Mouse (Mus musculus) embryonic facial prominence, embryonic 12.5 days (tissue): ENCODE measurements around the gene Ston2. TPM values are rescaled to one million over a fixed set of nuclear protein-coding genes. Genes with fewer than 3 reads are reported as not detected.
A peak's percentile ranks its signal among the peaks of the same experiment; 100 is the strongest.
"Not testable (repeated sequence)": the region's sequence is repeated elsewhere in the genome, so short reads cannot be mapped to it uniquely, and the experiment has no call there.

ENCODE experiments used
- ATAC-seq: fragments of 200-750 bp; cut with Nextera tagmentation; 2 replicates; pipeline ENCODE4 v1.8.0; 2017; ENCODE audit not compliant: insufficient number of reproducible peaks, insufficient read depth, low FRiP score, low TSS enrichment
- H3K27ac ChIP-seq: fragments of 300-500 bp; sonication (generic); 2 replicates; pipeline ENCODE4 v1.5.1; 2016; ENCODE audit warnings: mild to moderate bottlenecking
- H3K27me3 ChIP-seq: fragments of 300-500 bp; sonication (generic); 2 replicates; pipeline ENCODE4 v1.6.1; 2016; ENCODE audit warnings: mild to moderate bottlenecking, moderate library complexity
- H3K36me3 ChIP-seq: fragments of 300-500 bp; sonication (generic); 2 replicates; pipeline ENCODE4 v1.6.1; 2016; ENCODE audit warnings: mild to moderate bottlenecking
- H3K4me1 ChIP-seq: fragments of 300-500 bp; sonication (generic); 2 replicates; pipeline ENCODE4 v1.6.1; 2016
- H3K4me2 ChIP-seq: fragments of 300-500 bp; sonication (generic); replicated peaks from 2 replicates; pipeline ENCODE4 v1.6.1; 2016; ENCODE audit warnings: mild to moderate bottlenecking, moderate library complexity
- H3K4me3 ChIP-seq: fragments of 300-500 bp; sonication (generic); 2 replicates; pipeline ENCODE4 v1.5.1; 2016; ENCODE audit warnings: mild to moderate bottlenecking
- H3K9ac ChIP-seq: fragments of 300-500 bp; sonication (generic); 2 replicates; pipeline ENCODE4 v1.6.1; 2016; ENCODE audit warnings: mild to moderate bottlenecking, moderate library complexity
- H3K9me3 ChIP-seq: fragments of 300-500 bp; sonication (generic); 2 replicates; pipeline ENCODE4 v1.6.1; 2016; ENCODE audit warnings: mild to moderate bottlenecking, moderate library complexity
- WGBS: fragments of 180-500 bp; shearing (Covaris S2); methylation state at CpG from one replicate; pipeline ENCODE4 v1.1.7; 2016; 5-methylcytosine and 5-hydroxymethylcytosine counted together
- polyA plus RNA-seq: library from polyadenylated mRNA; unstranded; fragments of >200 nt; fragmentation: Nextera tagmentation; extraction: Ambion mirVana; gene quantifications from 2 replicates; pipeline ENCODE4 v1.2.1, GENCODE M21; 2016

The Ston2 gene
- polyA plus RNA-seq, 1 experiment from 2014 or later = 7.4 TPM

GRCm38 (mm10) chr12:91746839-91747238, 41.3 kb downstream of the Ston2 start:
- H3K27me3 ChIP-seq, H3K4me2 ChIP-seq, H3K9me3 ChIP-seq, ATAC-seq, H3K36me3 ChIP-seq, H3K27ac ChIP-seq, H3K4me3 ChIP-seq, H3K9ac ChIP-seq: not testable (repeated sequence)
- 89% methylated on average over 5 of the region's 5 CpGs for WGBS
- H3K4me1 ChIP-seq = peaks cover 13% of the 10 kb centered on the region; the same call in 1 of the 2 replicates

DNA sequence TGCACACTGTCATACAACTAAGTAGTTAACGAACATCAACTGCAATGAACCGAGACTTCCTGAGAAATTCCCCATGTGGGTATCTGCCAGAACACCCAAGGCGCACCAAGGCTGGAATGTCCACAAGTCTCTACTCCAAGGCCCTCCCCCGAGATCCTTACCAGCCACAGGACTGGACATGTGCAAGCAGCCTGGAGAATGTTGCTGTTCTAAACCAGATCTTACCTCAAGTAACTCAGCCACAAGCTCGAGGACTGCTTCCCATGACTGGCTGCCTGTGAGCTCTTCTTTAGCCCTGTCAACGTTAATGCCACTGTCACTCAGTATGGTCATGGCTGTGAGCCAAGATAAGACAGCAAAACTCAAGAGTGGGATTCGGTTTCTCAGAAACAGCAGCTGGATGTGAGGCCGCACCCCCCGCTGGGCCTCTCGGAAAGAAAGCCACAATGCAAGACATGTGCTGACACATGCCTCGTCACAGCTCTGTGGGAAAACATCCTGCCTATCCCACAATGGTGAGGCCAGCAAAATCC, 42.4 kb downstream of the Ston2 start:
- no peak overlapping the region for H3K4me3 ChIP-seq
- H3K27me3 ChIP-seq = no peaks in the 10 kb centered on the region
- no peak overlapping the region for H3K9ac ChIP-seq
- peak overlapping the region; percentile 42; the same call in 1 of the 2 replicates for H3K27ac ChIP-seq
- H3K4me1 ChIP-seq = peaks cover 13% of the 10 kb centered on the region; the same call in 1 of the 2 replicates
- H3K9me3 ChIP-seq = no peaks in the 10 kb centered on the region
- no peaks in the 10 kb centered on the region for H3K36me3 ChIP-seq
- ATAC-seq = peak; percentile 79
- no peak overlapping the region for H3K4me2 ChIP-seq
- WGBS = 41% methylated on average over 11 of the region's 11 CpGs

DNA sequence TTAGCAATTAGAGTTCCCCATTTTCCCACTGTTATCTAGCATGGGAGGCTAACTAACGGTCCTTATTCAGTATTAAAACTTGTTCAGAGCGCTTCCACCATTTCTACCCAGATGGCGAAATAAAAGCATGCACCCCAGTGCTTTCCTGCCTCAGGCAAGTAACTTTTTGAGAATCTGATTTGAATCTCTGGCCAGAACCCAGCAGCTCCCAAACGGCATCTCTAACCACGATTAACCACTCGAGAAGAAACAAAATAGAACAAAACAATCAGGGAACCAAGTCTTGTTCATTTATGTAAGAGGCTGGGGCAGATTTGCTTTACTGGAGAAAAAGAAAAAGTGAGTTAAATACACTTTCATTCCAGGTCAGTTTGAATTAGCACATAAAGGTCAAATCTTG, 44.1 kb downstream of the Ston2 start:
- Histone ChIP-seq H3K27me3 (no peaks in the 10 kb centered on the region), H3K4me2 (no peak overlapping the region), H3K4me1 (peaks cover 13% of the 10 kb centered on the region; the same call in 1 of the 2 replicates), H3K9ac (no peak overlapping the region), H3K9me3 (no peaks in the 10 kb centered on the region), H3K4me3 (no peak overlapping the region), H3K36me3 (no peaks in the 10 kb centered on the region), H3K27ac (no peak overlapping the region)
- no peak for ATAC-seq
- 60% methylated on average over 6 of the region's 6 CpGs for WGBS

DNA sequence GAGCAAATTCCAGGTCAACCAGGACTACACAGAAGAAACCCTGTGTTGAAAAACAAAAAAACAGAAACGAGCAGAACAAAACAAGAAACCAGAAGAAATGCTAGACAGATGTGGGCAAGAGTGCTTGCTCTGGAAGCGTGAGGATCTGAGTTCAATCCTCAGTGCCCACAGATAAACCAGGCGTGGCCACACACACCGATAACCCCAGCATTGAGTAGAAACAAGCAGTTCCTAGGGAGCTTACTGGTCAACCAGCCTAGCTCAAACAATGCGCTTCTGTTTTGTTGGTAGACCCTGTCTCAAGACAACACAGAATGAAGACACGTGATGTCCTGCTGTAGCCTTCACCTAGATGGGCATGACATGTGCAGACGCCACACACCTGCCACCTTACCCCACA, 45.3 kb downstream of the Ston2 start:
- Histone ChIP-seq H3K9me3 (no peaks in the 10 kb centered on the region), H3K27me3 (no peaks in the 10 kb centered on the region), H3K4me1 (peaks cover 13% of the 10 kb centered on the region; the same call in 1 of the 2 replicates), H3K4me3 (no peak overlapping the region), H3K4me2 (no peak overlapping the region), H3K9ac (no peak overlapping the region), H3K27ac (no peak overlapping the region), H3K36me3 (no peaks in the 10 kb centered on the region)
- 90% methylated on average over 7 of the region's 7 CpGs for WGBS
- no peak for ATAC-seq

GRCm38 (mm10) chr12:91738381-91738780, 49.8 kb downstream of the Ston2 start:
- WGBS = 83% methylated on average over 4 of the region's 4 CpGs
- no peak overlapping the region for H3K27ac ChIP-seq
- ATAC-seq = no peak
- no peak overlapping the region for H3K9ac ChIP-seq
- H3K4me1 ChIP-seq = no peaks in the 10 kb centered on the region
- no peaks in the 10 kb centered on the region for H3K9me3 ChIP-seq
- H3K36me3 ChIP-seq = no peaks in the 10 kb centered on the region
- no peak overlapping the region for H3K4me3 ChIP-seq
- H3K4me2 ChIP-seq = no peak overlapping the region
- H3K27me3 ChIP-seq = no peaks in the 10 kb centered on the region

GRCm38 (mm10) chr12:91736221-91736980, 51.8 kb downstream of the Ston2 start:
- H3K4me1 ChIP-seq = no peaks in the 10 kb centered on the region
- WGBS = 85% methylated on average over 15 of the region's 15 CpGs
- no peaks in the 10 kb centered on the region for H3K36me3 ChIP-seq
- no peak overlapping the region for H3K4me2 ChIP-seq
- no peak overlapping the region for H3K9ac ChIP-seq
- no peaks in the 10 kb centered on the region for H3K27me3 ChIP-seq
- no peaks in the 10 kb centered on the region for H3K9me3 ChIP-seq
- no peak overlapping the region for H3K4me3 ChIP-seq
- no peak overlapping the region for H3K27ac ChIP-seq
- ATAC-seq = no peak

- no peak for ATAC-seq
- no peaks in the 10 kb centered on the region for H3K27me3 ChIP-seq
- no peaks in the 10 kb centered on the region for H3K9me3 ChIP-seq
- H3K27ac ChIP-seq = no peak overlapping the region
- no peak overlapping the region for H3K4me3 ChIP-seq
- WGBS = 66% methylated on average over 15 of the region's 15 CpGs
- peaks cover 6% of the 10 kb centered on the region; the same call in 1 of the 2 replicates for H3K4me1 ChIP-seq
- H3K36me3 ChIP-seq = no peaks in the 10 kb centered on the region
- H3K9ac ChIP-seq = no peak overlapping the region
- no peak overlapping the region for H3K4me2 ChIP-seq
These were observed 53.8 kb downstream of the Ston2 start for GRCm38 (mm10) chr12:91734246-91735027.

DNA sequence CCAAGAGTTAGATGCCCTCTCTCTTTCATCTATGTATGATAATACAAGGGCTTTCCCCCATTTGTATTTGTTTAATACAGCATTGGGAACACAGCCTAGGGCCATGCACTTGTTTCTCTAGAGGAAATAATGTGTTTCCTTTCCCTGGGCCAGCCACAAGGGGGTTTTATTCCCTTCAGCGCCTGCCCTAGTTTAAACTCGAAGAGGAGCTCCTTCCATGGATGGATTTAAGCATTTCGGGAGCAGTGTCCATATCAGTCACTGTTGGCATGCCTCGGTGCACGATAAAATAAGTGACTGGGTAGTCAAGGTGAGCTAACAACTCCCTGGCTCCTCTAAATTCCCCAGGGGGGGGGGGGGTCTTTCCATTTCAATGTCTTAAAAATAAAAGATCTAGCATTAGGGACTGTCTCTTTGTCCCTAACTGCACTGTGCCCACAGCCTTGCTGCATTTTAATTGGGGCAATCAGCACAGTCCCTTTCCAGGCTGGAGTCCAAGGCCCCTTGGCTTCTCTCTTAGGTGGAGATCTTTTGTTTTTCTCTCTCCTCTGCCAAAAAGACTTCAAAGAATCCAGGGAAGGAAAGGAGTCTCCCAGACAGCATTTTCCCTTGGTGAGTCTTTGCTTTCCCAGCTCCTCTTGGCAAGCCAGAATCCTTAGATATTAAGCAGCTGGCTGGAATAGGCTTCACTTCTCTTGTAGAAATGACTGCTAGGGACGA, 55.3 kb downstream of the Ston2 start:
- Histone ChIP-seq H3K4me1 (peaks cover 6% of the 10 kb centered on the region; the same call in 1 of the 2 replicates), H3K27ac (no peak overlapping the region), H3K36me3 (no peaks in the 10 kb centered on the region), H3K9me3 (no peaks in the 10 kb centered on the region), H3K4me3 (no peak overlapping the region), H3K9ac (no peak overlapping the region), H3K4me2 (no peak overlapping the region), H3K27me3 (no peaks in the 10 kb centered on the region)
- ATAC-seq = no peak
- WGBS = 73% methylated on average over 6 of the region's 6 CpGs

- 89% methylated on average over 7 of the region's 7 CpGs for WGBS
- no peaks in the 10 kb centered on the region for H3K27me3 ChIP-seq
These were observed 62.0 kb downstream of the Ston2 start for GRCm38 (mm10) chr12:91726202-91726601.

DNA sequence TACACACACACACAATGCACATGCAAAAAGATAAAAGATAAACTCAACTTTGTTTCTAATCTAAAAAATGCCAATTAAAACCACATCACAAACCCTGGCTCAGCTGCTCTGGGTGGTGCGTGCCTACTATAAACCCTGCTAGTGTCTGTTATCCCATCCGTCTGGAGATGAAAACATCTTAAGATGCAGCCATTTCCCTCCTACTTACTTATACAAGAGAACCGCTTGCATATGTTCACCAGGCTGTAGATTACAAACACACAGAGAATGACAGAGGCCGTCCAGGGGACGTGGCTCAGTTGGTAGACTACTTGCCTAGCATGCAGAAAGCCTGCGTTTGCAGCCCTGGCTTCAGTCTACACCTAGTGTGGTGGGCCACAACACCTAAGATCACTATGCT, 64.3 kb downstream of the Ston2 start:
- H3K9me3 ChIP-seq = no peaks in the 10 kb centered on the region
- 69% methylated on average over 6 of the region's 6 CpGs for WGBS
- H3K9ac ChIP-seq = no peak overlapping the region
- H3K36me3 ChIP-seq = no peaks in the 10 kb centered on the region
- H3K4me3 ChIP-seq = no peak overlapping the region
- H3K4me1 ChIP-seq = no peaks in the 10 kb centered on the region
- no peaks in the 10 kb centered on the region for H3K27me3 ChIP-seq
- H3K4me2 ChIP-seq = no peak overlapping the region
- no peak for ATAC-seq
- H3K27ac ChIP-seq = no peak overlapping the region

More at GRCm38 (mm10) chr12:91726202-91726601, 62.0 kb downstream of the Ston2 start:
- Histone ChIP-seq H3K9ac (no peak overlapping the region), H3K36me3 (no peaks in the 10 kb centered on the region), H3K4me3 (no peak overlapping the region), H3K4me1 (peaks cover 4% of the 10 kb centered on the region; the same call in 1 of the 2 replicates), H3K9me3 (no peaks in the 10 kb centered on the region), H3K4me2 (no peak overlapping the region), H3K27ac (no peak overlapping the region)
- ATAC-seq = no peak

- Histone ChIP-seq H3K4me1 (no peaks in the 10 kb centered on the region), H3K27ac (no peak overlapping the region), H3K27me3 (no peaks in the 10 kb centered on the region), H3K36me3 (no peaks in the 10 kb centered on the region), H3K4me2 (no peak overlapping the region), H3K4me3 (no peak overlapping the region), H3K9me3 (no peaks in the 10 kb centered on the region), H3K9ac (no peak overlapping the region)
- 80% methylated on average over 7 of the region's 7 CpGs for WGBS
- ATAC-seq = no peak
These were observed 69.1 kb downstream of the Ston2 start for GRCm38 (mm10) chr12:91719134-91719533.
